Mouse (Mus musculus) lung, adult 18-20 months (tissue): Measurements from ENCODE around the gene Olfr1173.

Experiments
- DNase-seq, 2 experiments: peaks; one replicate each; pipeline ENCODE4 v3.0.0; 2022; ENCODE audit warnings: mixed read lengths in 2 of 2

Gene Olfr1173

DNA sequence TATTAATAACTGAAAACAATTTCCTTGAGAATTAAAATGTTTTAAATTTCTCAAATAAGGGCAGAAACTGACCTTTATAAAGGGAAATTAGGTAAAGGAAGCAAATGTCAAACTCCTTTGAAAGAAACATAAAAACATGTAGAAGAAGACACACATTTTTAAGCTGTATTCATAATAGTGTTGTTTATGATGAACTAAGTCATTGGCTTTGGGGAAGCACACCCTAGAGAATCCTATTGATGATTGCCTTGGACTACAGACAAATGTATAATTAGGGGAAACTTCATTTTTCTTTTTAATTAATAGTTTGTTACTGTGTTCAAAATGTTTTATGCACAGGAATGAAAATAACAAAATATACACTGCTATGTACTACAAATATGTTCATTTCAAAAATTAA is at the start of gene Olfr1173:
Gene Olfr1173, minus strand, starts transcription at position 101 of the 400 bp plus-strand sequence.
- DNase-seq, result no peak

DNA sequence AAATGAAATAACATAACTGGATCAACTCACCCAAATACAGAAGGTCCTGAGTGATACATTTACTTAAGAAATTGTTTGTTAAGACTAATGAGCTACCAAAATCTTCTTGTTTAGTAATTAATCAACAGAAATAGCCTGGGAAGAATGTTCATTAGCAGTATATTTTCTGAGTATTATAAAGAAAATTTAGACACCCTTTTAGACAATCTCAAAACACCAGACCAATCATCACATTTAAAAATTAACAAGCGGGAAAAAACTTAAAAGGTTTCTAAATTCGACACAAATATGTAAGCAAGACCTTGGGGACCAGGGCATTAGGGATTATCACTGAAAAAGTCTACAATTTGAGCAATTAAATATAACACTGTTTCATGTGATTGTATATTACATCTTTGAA is 47.4 kb upstream of the Olfr1173 start, which contains the start of gene Olfr1175-ps:
Gene Olfr1175-ps, minus strand, starts transcription at position 101 of the 400 bp plus-strand sequence.
- DNase-seq, result no peak

DNA sequence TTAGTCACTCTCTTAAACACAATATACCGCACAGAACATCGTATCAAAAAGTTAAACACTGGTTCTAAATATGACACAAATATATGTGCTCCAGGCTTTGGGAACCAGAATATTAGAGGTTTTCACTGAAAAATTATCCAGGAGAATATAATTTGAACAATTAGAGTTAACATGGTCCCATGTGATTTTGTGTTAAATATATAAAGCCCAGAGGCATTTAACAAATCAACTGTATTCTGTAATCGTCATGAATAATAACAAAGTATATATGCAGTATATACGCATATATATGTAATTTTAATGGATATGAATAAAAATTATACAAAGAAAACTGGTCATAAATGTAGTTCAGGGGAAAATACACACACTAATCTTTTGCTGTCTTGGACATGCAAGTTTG is 35.4 kb upstream of the Olfr1173 start, which contains the start of gene Olfr1174-ps:
Gene Olfr1174-ps, minus strand, starts transcription at position 101 of the 400 bp plus-strand sequence.
- no peak for DNase-seq

DNA sequence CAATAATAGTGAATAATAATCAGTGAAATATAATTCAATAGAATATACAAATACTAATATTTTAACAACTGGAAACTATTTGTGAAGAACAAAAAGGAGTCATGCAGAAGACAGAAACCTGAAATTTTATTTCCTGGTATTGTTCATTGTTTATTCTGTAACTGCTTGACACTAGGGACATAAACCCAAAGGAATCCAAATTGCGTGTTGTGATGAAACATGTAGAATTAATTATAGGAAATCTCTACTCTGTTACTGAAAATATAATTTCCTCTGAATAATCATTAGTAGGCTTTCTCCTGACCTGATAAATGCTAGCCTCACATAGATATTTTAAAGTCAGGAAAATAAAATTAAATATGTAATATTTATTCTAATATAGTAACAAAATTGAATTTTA is 51.4 kb downstream of the Olfr1173 start, which contains the start of gene Olfr1170:
Gene Olfr1170, minus strand, starts transcription at position 101 of the 400 bp plus-strand sequence.
- DNase-seq, result no peak
